Mouse (Mus musculus) heart, postnatal 0 days (tissue): ENCODE data around the gene Acad12.
"Not testable (repeated sequence)": the region's sequence is repeated elsewhere in the genome, so short reads cannot be mapped to it uniquely, and the experiment has no call there.

ENCODE experiments used
- CTCF ChIP-seq: IDR thresholded peaks from 2 replicates; pipeline ENCODE4 v1.5.1; 2016; ENCODE audit warnings: antibody characterized with exemption, control low read depth, low read depth
- EP300 ChIP-seq: IDR thresholded peaks from 2 replicates; pipeline ENCODE4 v1.6.1; 2016; ENCODE audit warnings: antibody characterized with exemption, low read depth

DNA sequence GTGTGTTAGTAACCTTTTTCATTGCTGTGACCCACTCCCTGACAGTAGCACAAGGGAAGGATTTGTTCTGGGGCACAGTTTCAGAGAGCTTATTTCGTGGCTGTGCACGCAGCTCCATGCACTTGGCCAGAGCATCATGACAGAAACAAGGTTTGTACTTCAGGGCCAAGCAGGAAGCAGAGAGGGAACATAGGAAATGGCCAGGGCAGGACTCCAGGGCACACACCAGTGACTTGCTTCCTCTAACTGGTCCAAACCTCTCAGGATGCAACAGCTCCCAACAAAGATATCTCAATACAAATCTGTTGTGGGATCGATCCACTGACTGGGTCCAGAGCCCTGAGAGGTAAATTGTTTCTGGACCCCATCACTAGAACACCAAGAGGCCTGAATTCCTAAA lies 3.8 kb downstream of the Acad12 start:
- not testable (repeated sequence) for TF ChIP-seq EP300, CTCF
